Mouse (Mus musculus) heart, postnatal 0 days (tissue): ENCODE measurements around the gene Slc26a8.

Experiments
- CTCF ChIP-seq: IDR thresholded peaks from 2 replicates; pipeline ENCODE4 v1.5.1; 2016; ENCODE audit warnings: antibody characterized with exemption, control low read depth, low read depth
- EP300 ChIP-seq: IDR thresholded peaks from 2 replicates; pipeline ENCODE4 v1.6.1; 2016; ENCODE audit warnings: antibody characterized with exemption, low read depth

DNA sequence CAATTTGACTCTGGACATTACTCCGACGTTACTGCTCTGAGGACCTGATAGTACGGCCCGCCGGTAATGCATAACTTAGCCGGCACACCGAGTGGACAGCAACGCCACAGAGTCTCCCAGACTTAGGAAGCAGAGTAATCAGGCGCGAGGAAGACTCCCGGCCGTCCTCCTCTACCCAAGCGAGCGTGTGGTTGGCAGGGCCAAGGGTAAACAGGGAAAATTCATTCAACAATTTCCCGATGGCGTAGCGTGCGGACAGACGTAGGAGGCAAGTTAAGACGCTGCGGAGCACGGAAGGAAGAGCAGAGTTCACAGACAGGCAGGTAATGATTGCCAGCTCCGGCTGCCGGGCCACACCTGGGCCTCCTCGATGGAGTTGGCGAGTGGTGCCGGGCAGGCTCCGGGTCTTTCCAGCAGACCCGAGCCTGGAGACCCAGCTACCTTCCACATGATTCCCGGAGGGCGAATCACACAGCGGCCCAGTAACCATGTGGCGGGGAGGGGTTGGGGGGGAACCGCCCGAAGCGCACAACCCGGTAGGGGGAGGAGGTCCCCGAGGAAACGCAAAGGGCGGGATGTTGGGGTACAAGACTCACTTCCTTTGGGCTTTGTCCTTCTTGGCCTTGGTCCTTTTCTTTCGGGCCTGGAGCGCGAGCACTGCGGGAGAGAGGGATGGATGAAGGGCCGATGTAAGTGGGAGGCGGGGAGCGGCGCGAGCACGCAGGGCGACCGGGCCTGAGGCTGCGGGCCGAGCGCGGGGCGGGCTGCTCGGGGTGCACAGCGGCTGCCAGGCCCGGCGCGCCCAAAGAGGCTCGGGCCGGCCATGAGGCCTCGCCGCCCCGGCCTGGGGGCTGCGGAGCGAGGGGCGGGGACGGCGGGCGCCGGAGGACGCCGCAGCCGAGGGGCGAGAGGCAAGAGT, 68.4 kb downstream of the Slc26a8 start:
- TF ChIP-seq CTCF (no peak), EP300 (no peak)
